Mouse (Mus musculus) heart, embryonic 11.5 days (tissue): ENCODE measurements around the gene Gpn2. TPM values are rescaled to one million over a fixed set of nuclear protein-coding genes. Genes with fewer than 3 reads are reported as not detected.
A peak's percentile ranks its signal among the peaks of the same experiment; 100 is the strongest.

Source experiments
- ATAC-seq: fragments of 200-750 bp; cut with Nextera tagmentation; replicated peaks from 2 replicates; pipeline ENCODE4 v1.8.0; 2017; ENCODE audit warnings: moderate library complexity; ENCODE audit not compliant: insufficient number of reproducible peaks, low FRiP score, low TSS enrichment
- H3K27ac ChIP-seq: fragments of 300-500 bp; sonication (generic); 2 replicates; pipeline ENCODE4 v1.5.1; 2014; ENCODE audit warnings: mild to moderate bottlenecking, low read depth, low read length
- H3K27me3 ChIP-seq: fragments of 300-500 bp; sonication (generic); 2 replicates; pipeline ENCODE4 v1.6.1; 2014; ENCODE audit warnings: mild to moderate bottlenecking, low read length, mixed read lengths; ENCODE audit not compliant: control insufficient read depth, insufficient read depth
- H3K36me3 ChIP-seq: fragments of 300-500 bp; sonication (generic); 2 replicates; pipeline ENCODE4 v1.6.1; 2014; ENCODE audit warnings: mild to moderate bottlenecking, low read length, moderate library complexity, mixed read lengths; ENCODE audit not compliant: control insufficient read depth, insufficient read depth
- H3K4me1 ChIP-seq: fragments of 300-500 bp; sonication (generic); 2 replicates; pipeline ENCODE4 v1.6.1; 2014; ENCODE audit warnings: low read length; ENCODE audit not compliant: control insufficient read depth, insufficient read depth
- H3K4me2 ChIP-seq: fragments of 300-500 bp; sonication (generic); 2 replicates; pipeline ENCODE4 v1.6.1; 2014; ENCODE audit warnings: mild to moderate bottlenecking, moderate library complexity
- H3K4me3 ChIP-seq: fragments of 300-500 bp; sonication (generic); 2 replicates; pipeline ENCODE4 v1.5.1; 2014; ENCODE audit warnings: low read depth, low read length
- H3K9ac ChIP-seq: fragments of 300-500 bp; sonication (generic); 2 replicates; pipeline ENCODE4 v1.6.1; 2014; ENCODE audit warnings: mild to moderate bottlenecking, low read depth, low read length, moderate library complexity
- H3K9me3 ChIP-seq: fragments of 300-500 bp; sonication (generic); replicated peaks from 2 replicates; pipeline ENCODE4 v1.6.1; 2016; ENCODE audit warnings: low read length; ENCODE audit not compliant: control insufficient read depth
- WGBS: fragments of 180-500 bp; shearing (Covaris S2); extraction: QIAGEN DNeasy Blood & Tissue Kit; methylation state at CpG from one replicate; pipeline ENCODE4 v1.1.7; 2014; ENCODE audit not compliant: insufficient replicate concordance; 5-methylcytosine and 5-hydroxymethylcytosine counted together
- polyA plus RNA-seq: library from polyadenylated mRNA; unstranded; fragments of >200 nt; fragmentation: Nextera tagmentation; extraction: Ambion mirVana; gene quantifications from 2 replicates; pipeline ENCODE4 v1.2.1, GENCODE M21; 2014

Gene Gpn2
- polyA plus RNA-seq, 1 experiment from 2014 or later: 14.3 TPM

DNA sequence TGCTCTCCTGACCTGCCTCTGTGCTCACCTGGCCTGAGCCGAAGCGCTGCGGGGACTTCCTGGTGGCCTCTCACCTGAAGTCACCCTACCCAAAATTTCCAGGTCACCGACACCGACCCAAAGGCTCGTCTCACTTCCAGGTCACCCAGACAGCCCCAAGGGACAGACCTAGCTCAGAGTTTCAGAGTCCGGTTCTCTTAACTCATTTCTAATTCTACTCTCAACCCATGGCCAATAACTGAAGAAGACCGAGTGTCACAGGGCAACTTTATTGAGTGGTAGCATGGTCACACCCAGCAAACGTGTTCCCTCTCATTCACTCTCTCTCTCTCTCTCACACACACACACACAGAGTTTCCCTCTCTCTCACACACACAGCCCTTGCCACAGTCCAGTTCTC is 16.1 kb downstream of the Gpn2 start:
- 19% methylated on average over 9 of the region's 9 CpGs for WGBS
- ATAC-seq: no peak
- peaks cover 41% of the 10 kb centered on the region for H3K27me3 ChIP-seq
- 0 out of 2 replicates have a peak overlapping the region, but pooled peaks have one; percentile 22 for H3K9ac ChIP-seq
- peaks cover 18% of the 10 kb centered on the region for H3K4me1 ChIP-seq
- H3K36me3 ChIP-seq: no peaks in the 10 kb centered on the region
- peak overlapping the region; percentile 90 for H3K4me2 ChIP-seq
- no peaks in the 10 kb centered on the region for H3K9me3 ChIP-seq
- H3K27ac ChIP-seq: no peak overlapping the region
- H3K4me3 ChIP-seq: peak overlapping the region; percentile 60

DNA sequence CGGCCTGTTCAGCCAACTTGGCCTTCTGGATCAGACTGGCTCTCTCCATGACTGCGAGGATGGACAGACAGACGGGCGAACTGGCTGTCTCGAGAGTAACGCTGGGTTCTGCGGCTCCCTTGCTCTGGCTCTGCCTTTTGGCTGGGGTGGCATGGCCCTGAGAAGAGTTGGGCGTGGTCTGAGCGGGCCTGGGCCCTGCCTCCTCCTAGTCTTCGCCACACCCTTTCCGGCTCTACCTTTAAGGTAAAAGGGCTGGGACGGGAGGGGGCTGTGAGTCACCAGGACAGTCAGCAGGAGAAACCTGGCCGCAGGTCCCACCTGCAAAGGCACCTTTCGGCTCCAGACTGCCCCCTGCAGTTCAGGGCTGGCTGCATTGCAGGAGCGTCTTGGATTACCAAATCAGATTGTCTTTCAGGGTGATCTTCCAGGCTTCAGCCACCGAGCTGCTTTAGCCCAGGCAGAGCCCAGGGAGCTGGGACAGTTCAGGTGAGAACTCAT is 17.6 kb downstream of the Gpn2 start, which contains the start of gene Sfn:
Gene Sfn, minus strand, starts transcription at position 448 of the 498 bp plus-strand sequence.
- H3K9ac ChIP-seq: no peak within 1 kb of the TSS
- 3% methylated on average over 16 of the region's 16 CpGs for WGBS
- H3K4me2 ChIP-seq: peak within 1 kb of the TSS; percentile 59
- H3K4me1 ChIP-seq: peaks cover 14% of the 10 kb centered on the region
- no peak within 1 kb of the TSS for H3K27ac ChIP-seq
- no peak for ATAC-seq
- peaks cover 41% of the 10 kb centered on the region for H3K27me3 ChIP-seq
- no peaks in the 10 kb centered on the region for H3K36me3 ChIP-seq
- peak within 1 kb of the TSS; percentile 30 for H3K4me3 ChIP-seq
- H3K9me3 ChIP-seq: no peaks in the 10 kb centered on the region

DNA sequence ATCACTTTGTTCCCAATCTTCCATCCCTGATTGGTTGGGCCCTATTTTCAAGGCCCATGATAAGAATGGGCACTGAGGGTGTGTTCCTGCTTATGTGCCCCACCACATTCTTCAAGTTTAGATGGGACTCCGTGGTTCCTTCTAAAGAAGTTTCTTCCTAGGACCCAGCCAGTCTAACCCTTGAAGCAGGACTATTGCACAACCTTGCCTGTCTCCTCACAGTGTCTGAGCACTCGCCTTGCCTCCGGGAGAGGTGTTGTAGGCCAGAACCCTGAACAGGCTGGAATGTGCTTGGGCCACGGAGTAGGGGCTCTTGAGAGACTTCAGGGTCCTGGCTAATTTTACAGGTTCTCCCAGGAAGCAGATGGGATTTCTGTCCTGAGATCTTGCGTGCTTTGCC is 18.9 kb downstream of the Gpn2 start:
- H3K27me3 ChIP-seq: peaks cover 41% of the 10 kb centered on the region
- no peak for ATAC-seq
- H3K4me3 ChIP-seq: no peak overlapping the region
- no peak overlapping the region for H3K9ac ChIP-seq
- no peak overlapping the region for H3K4me2 ChIP-seq
- H3K9me3 ChIP-seq: no peaks in the 10 kb centered on the region
- H3K4me1 ChIP-seq: peaks cover 14% of the 10 kb centered on the region
- H3K27ac ChIP-seq: no peak overlapping the region
- 83% methylated on average over 5 of the region's 5 CpGs for WGBS
- H3K36me3 ChIP-seq: no peaks in the 10 kb centered on the region

DNA sequence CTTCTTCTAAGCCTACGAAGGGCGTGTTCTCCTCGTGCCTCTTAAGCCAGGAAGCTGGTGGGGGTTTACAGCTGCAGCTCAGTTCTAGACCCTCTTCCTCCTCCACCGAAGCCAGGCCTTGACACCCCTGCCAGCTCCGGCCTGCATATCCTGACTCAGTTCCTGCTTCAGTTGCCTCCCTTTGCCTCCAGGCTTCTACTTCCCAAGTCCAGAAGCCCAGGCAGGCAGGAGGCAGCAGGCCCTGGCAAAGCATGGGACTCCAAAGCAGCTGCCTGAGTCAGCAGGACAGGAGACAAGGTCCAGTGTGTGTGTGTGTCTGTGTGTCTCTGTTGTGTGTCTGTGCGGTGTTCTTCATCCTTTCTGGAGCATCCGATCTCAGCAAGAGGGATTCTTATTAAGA is 20.0 kb downstream of the Gpn2 start:
- no peak overlapping the region for H3K4me3 ChIP-seq
- no peaks in the 10 kb centered on the region for H3K9me3 ChIP-seq
- 79% methylated on average over 7 of the region's 7 CpGs for WGBS
- H3K4me2 ChIP-seq: no peak overlapping the region
- peaks cover 34% of the 10 kb centered on the region for H3K27me3 ChIP-seq
- H3K4me1 ChIP-seq: peaks cover 12% of the 10 kb centered on the region
- H3K27ac ChIP-seq: no peak overlapping the region
- no peaks in the 10 kb centered on the region; the same call in 1 of the 2 replicates for H3K36me3 ChIP-seq
- no peak overlapping the region for H3K9ac ChIP-seq
- no peak for ATAC-seq

DNA sequence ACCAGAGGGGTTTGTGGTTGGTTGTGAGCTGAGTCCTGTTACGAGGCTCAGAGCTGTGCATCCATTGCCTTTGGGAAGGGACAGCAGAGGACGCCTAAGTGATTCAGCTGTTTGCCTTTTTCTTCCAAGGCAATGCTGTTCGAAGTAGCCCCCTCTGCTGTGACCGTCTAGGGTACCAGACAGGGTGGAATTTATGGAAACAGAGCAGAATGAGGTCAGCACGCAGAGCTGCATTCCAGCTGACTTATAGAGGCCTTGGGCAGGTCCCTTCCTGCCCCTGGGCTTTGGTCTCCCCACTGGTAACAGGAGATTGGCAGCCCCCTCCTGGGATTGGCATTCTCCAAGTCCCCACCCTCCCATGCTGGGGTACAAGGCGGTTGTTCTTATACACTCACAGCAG is 20.7 kb downstream of the Gpn2 start:
- Histone ChIP-seq H3K4me3 (no peak overlapping the region), H3K27me3 (peaks cover 33% of the 10 kb centered on the region), H3K4me1 (peaks cover 8% of the 10 kb centered on the region), H3K36me3 (no peaks in the 10 kb centered on the region; the same call in 1 of the 2 replicates), H3K9me3 (no peaks in the 10 kb centered on the region), H3K9ac (no peak overlapping the region), H3K4me2 (no peak overlapping the region), H3K27ac (no peak overlapping the region)
- WGBS: 59% methylated on average over 6 of the region's 6 CpGs
- ATAC-seq: no peak

DNA sequence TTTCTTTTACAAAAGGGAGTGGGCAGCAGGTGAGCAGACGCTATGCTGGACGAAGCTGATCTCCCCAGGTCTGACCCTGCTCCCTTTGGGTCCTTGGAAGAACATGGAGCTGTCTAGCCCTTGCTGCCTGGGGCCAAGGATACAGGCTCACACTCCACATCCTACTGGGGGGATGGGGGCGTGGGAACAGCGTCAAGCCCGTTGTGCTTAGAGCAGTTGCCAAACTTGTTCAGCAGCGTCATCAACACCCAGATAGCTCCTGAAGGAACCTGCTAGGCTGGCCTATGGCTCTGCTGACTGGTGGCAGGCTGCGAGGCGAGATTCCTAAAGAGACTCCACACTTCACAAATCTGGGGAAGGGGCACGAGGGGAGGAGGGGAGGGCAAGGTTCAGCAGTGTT is 21.2 kb downstream of the Gpn2 start:
- H3K27ac ChIP-seq: no peak overlapping the region
- no peak overlapping the region for H3K4me3 ChIP-seq
- no peak overlapping the region for H3K4me2 ChIP-seq
- H3K4me1 ChIP-seq: peaks cover 4% of the 10 kb centered on the region
- peaks cover 28% of the 10 kb centered on the region for H3K27me3 ChIP-seq
- no peak overlapping the region for H3K9ac ChIP-seq
- H3K9me3 ChIP-seq: no peaks in the 10 kb centered on the region
- no peaks in the 10 kb centered on the region; the same call in 1 of the 2 replicates for H3K36me3 ChIP-seq
- WGBS: 50% methylated on average over 9 of the region's 9 CpGs
- ATAC-seq: no peak

DNA sequence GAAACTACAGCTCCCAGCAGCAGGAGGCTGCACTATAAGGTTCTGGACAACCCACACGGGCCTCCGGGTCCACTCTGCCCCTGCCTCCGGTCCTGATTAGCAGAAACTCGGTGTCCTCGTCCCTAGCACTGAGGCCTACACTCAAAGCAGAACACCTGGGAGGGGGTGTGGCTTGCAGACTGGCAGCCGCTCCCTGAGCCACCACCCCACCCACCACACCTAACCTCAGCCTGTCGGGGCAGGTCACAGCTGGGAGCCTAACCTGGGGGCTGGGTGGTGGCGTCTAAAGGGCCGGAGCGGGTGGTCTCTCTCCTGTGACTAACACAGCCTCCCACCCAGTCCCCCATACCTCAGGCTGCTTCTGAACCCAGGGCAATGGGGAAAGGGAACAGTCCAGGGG is 23.1 kb downstream of the Gpn2 start:
- Histone ChIP-seq H3K4me2 (no peak overlapping the region), H3K9ac (no peak overlapping the region), H3K36me3 (peaks cover 6% of the 10 kb centered on the region), H3K27ac (no peak overlapping the region), H3K4me1 (no peaks in the 10 kb centered on the region; the same call in 1 of the 2 replicates), H3K4me3 (no peak overlapping the region), H3K9me3 (peaks cover 3% of the 10 kb centered on the region; the same call in 1 of the 2 replicates), H3K27me3 (peaks cover 15% of the 10 kb centered on the region)
- 72% methylated on average over 10 of the region's 10 CpGs for WGBS
- no peak for ATAC-seq

DNA sequence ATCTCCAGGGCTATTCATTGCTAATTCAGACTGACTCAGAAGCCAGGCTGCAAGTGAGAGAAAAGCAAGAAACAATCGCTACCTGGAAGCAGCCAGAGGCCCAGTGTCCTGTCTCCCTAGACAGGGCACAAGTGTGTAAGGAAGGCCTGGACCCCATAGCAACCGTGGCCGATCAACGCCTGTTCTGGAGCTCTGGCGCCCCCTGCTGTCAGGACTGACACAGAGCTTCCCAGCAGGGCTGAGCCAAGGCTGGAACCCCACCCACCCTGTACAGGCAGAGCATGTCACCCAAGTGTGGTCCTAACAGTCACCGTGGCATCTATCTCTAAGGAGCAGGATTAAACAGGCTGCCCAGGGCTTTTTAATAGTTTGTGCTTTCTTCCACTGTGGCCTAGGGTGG is 25.6 kb downstream of the Gpn2 start:
- peaks cover 16% of the 10 kb centered on the region for H3K36me3 ChIP-seq
- H3K27ac ChIP-seq: no peak overlapping the region
- 16% methylated on average over 6 of the region's 6 CpGs for WGBS

DNA sequence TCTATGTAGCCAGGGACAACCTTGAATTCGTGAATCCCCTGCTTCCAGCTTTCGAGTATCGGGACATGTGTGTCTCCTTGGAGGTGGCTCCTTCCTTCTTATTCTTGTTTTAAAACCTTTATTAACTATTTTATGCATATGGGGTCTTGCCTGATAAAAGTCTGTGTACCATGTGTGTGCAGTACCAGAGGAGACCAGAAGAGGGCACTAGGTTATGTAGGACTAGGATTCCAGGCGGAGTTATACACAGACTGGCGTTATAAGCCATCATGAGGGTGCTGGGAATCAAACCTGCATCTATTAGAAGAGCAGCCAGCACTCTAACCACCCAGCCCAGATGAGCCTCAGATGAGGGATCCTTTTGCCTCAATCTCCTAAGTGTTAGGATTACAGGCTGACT is 27.7 kb downstream of the Gpn2 start:
- H3K9ac ChIP-seq: no peak overlapping the region
- no peak overlapping the region for H3K4me2 ChIP-seq
- no peaks in the 10 kb centered on the region; the same call in 1 of the 2 replicates for H3K4me1 ChIP-seq
- H3K9me3 ChIP-seq: peaks cover 3% of the 10 kb centered on the region; the same call in 1 of the 2 replicates
- WGBS: 93% methylated on average over 5 of the region's 5 CpGs
- no peak overlapping the region for H3K4me3 ChIP-seq
- peaks cover 16% of the 10 kb centered on the region for H3K36me3 ChIP-seq
- H3K27ac ChIP-seq: no peak overlapping the region
- ATAC-seq: no peak
- no peaks in the 10 kb centered on the region for H3K27me3 ChIP-seq

More for the DNA sequence above, 25.6 kb downstream of the Gpn2 start:
- peaks cover 3% of the 10 kb centered on the region; the same call in 1 of the 2 replicates for H3K9me3 ChIP-seq
- H3K4me3 ChIP-seq: no peak overlapping the region
- H3K4me2 ChIP-seq: no peak overlapping the region
- no peak for ATAC-seq
- no peak overlapping the region for H3K9ac ChIP-seq
- H3K4me1 ChIP-seq: no peaks in the 10 kb centered on the region; the same call in 1 of the 2 replicates
- H3K27me3 ChIP-seq: no peaks in the 10 kb centered on the region
